Mouse (Mus musculus) neural tube, embryonic 11.5 days (tissue): ENCODE measurements around the gene Ccdc92b. TPM values are rescaled to one million over a fixed set of nuclear protein-coding genes. Genes with fewer than 3 reads are reported as not detected.

Experiments
- ATAC-seq: fragments of 200-750 bp; cut with Nextera tagmentation; 2 replicates; pipeline ENCODE4 v1.8.0; 2017; ENCODE audit warnings: moderate number of reproducible peaks, mild to moderate bottlenecking, moderate TSS enrichment, moderate library complexity; ENCODE audit not compliant: insufficient read depth, low FRiP score, low TSS enrichment
- DNase-seq: peaks from one replicate; pipeline ENCODE4 v3.0.0-alpha.2; 2015; ENCODE audit warnings: low spot score
- H3K27ac ChIP-seq: fragments of 300-500 bp; sonication (generic); 2 replicates; pipeline ENCODE4 v1.5.1; 2014; ENCODE audit warnings: low read depth, mild to moderate bottlenecking, low read length
- H3K27me3 ChIP-seq: fragments of 300-500 bp; sonication (generic); 2 replicates; pipeline ENCODE4 v1.6.1; 2014; ENCODE audit warnings: mild to moderate bottlenecking, low read length, mixed read lengths; ENCODE audit not compliant: control insufficient read depth, insufficient read depth
- H3K36me3 ChIP-seq: fragments of 300-500 bp; sonication (generic); 2 replicates; pipeline ENCODE4 v1.6.1; 2014; ENCODE audit warnings: mild to moderate bottlenecking, low read length, moderate library complexity, mixed read lengths; ENCODE audit not compliant: control insufficient read depth, insufficient read depth
- H3K4me1 ChIP-seq: fragments of 300-500 bp; sonication (generic); 2 replicates; pipeline ENCODE4 v1.6.1; 2014; ENCODE audit warnings: low read length, mixed read lengths; ENCODE audit not compliant: control insufficient read depth, insufficient read depth
- H3K4me2 ChIP-seq: fragments of 300-500 bp; sonication (generic); 2 replicates; pipeline ENCODE4 v1.6.1; 2014; ENCODE audit warnings: low read depth, mild to moderate bottlenecking, moderate library complexity
- H3K4me3 ChIP-seq: fragments of 300-500 bp; sonication (generic); 2 replicates; pipeline ENCODE4 v1.5.1; 2014; ENCODE audit warnings: low read depth, low read length
- H3K9ac ChIP-seq: fragments of 300-500 bp; sonication (generic); 2 replicates; pipeline ENCODE4 v1.6.1; 2014; ENCODE audit warnings: mild to moderate bottlenecking, low read length
- H3K9me3 ChIP-seq: fragments of 300-500 bp; sonication (generic); 2 replicates; pipeline ENCODE4 v1.6.1; 2016; ENCODE audit warnings: low read length; ENCODE audit not compliant: control insufficient read depth
- WGBS: fragments of 180-500 bp; shearing (Covaris S2); extraction: QIAGEN DNeasy Blood & Tissue Kit; methylation state at CpG from one replicate; pipeline ENCODE4 v1.1.7; 2014; 5-methylcytosine and 5-hydroxymethylcytosine counted together
- polyA plus RNA-seq: library from polyadenylated mRNA; unstranded; fragments of >200 nt; fragmentation: Nextera tagmentation; extraction: Ambion mirVana; gene quantifications from 2 replicates; pipeline ENCODE4 v1.2.1, GENCODE M21; 2014

The Ccdc92b gene
- polyA plus RNA-seq, 1 experiment from 2014 or later: 1.9 TPM

DNA sequence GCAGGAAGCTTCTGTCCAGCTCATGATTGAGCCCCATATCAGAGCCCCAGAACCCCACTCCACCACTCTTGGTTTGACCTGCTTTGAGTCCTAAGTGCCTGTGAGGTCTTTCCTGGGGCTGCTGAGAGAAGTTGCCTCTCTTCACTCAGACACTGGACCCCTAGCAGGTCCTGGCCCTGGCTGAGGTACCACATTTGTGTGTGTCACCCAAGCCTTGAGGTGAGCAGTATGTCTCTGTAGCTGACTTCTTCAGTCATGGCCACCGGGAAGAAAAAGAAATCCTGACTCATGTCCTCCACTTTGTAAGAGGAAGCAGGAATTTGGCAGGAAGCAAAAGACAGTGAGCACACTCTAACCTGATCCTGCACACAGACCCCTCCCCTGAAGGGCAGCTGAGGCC lies 20.2 kb downstream of the Ccdc92b start:
- peaks cover 2% of the 10 kb centered on the region for H3K27me3 ChIP-seq
- H3K36me3 ChIP-seq: no peaks in the 10 kb centered on the region
- no peak overlapping the region for H3K4me2 ChIP-seq
- H3K27ac ChIP-seq: no peak overlapping the region
- H3K4me3 ChIP-seq: no peak overlapping the region
- DNase-seq (no peak), ATAC-seq (no peak)
- 74% methylated on average over 1 of the region's 1 CpGs for WGBS
- H3K9me3 ChIP-seq: no peaks in the 10 kb centered on the region
- H3K4me1 ChIP-seq: peaks cover 3% of the 10 kb centered on the region; the same call in 1 of the 2 replicates
- no peak overlapping the region for H3K9ac ChIP-seq

DNA sequence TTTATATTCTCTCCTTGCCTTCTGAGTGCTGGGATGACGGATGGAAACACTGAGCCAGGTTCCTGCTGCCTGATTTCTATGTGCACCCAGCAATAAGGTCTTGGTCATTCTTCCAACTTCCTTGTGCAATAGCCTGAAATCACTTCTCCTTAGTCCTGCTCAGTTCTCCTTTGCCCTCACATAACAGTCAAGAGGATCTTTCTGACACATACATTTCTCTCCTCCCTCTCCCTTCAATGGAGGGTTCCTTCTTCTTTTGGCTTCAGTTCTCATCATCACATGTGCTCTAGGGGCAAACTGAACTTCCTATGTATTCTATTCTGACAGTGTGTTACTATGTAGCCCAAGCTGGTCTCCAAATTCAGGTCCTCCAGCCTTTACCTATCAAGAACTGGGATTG lies 28.6 kb downstream of the Ccdc92b start:
- H3K27ac ChIP-seq: no peak overlapping the region
- ATAC-seq (no peak), DNase-seq (no peak)

DNA sequence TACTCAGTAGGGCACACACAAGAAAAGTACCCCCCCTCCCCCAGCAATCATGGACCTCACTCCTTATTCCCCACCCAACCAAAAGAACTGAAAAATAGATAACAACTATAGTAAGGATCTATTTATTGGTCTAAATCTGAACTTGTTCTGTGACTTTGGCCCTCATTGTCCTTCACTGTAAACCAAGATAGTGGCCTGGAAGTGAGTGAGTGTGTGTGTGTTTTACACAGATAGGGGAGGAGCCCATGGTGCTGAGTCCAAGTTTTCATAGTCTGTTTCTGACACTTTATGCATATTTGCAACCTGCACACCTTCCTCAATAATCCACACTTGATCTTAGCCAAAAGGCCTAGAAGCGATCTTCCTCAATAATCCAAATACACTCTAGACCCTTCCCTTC lies 29.3 kb downstream of the Ccdc92b start:
- Histone ChIP-seq H3K4me1 (peaks cover 15% of the 10 kb centered on the region), H3K4me2 (peak overlapping the region; percentile 97), H3K27ac (peak overlapping the region; percentile 23; the same call in 1 of the 2 replicates), H3K27me3 (no peaks in the 10 kb centered on the region), H3K4me3 (peak overlapping the region; percentile 89), H3K9ac (peak overlapping the region; percentile 84), H3K36me3 (no peaks in the 10 kb centered on the region), H3K9me3 (no peaks in the 10 kb centered on the region)
- DNase-seq (no peak), ATAC-seq (peak; percentile 33; the same call in 1 of the 2 replicates)
- WGBS: 6% methylated on average over 1 of the region's 1 CpGs

More for the DNA sequence above, 28.6 kb downstream of the Ccdc92b start:
- Histone ChIP-seq H3K4me1 (peaks cover 15% of the 10 kb centered on the region), H3K9me3 (no peaks in the 10 kb centered on the region), H3K4me2 (no peak overlapping the region), H3K4me3 (no peak overlapping the region), H3K9ac (no peak overlapping the region), H3K36me3 (no peaks in the 10 kb centered on the region), H3K27me3 (no peaks in the 10 kb centered on the region)
- WGBS: 76% methylated on average over 1 of the region's 1 CpGs

DNA sequence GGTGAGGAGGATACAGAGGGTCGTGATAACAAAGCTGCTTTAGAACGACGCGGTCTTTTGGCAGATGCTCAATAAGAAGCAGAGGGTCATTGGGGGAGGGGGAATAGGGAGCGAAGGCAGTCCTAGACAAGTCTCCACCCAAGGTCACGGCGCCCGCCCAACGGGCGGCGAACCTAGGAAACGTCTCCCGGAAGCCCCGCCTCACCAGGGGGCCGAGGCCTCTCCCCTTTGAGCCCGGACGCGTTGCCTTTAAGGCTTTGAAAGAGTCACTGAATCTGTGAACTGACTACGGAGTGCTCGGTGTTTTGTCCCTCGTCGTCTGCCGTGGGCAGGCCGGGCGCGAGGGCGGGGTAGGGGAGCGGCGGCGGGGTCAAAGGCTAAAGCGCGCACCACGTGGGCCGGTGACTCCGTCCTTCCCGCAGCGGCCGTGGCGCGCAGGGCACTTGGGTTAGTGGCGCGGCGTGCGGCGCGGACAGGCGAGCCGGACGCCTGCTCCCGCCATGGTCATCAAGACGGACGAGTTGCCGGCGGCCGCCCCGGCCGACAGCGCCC lies 29.8 kb downstream of the Ccdc92b start, which contains the start of gene Cluh:
Cluh (plus strand) TSS at position 401 of the 552 bp plus-strand sequence.
- H3K36me3 ChIP-seq: no peaks in the 10 kb centered on the region
- peak within 1 kb of the TSS; percentile 97 for H3K4me2 ChIP-seq
- H3K9me3 ChIP-seq: no peaks in the 10 kb centered on the region
- peak within 1 kb of the TSS; percentile 23; the same call in 1 of the 2 replicates for H3K27ac ChIP-seq
- WGBS: under 1% methylated on average over 55 of the region's 58 CpGs
- peak within 1 kb of the TSS; percentile 84 for H3K9ac ChIP-seq
- H3K4me1 ChIP-seq: peaks cover 15% of the 10 kb centered on the region
- peak within 1 kb of the TSS; percentile 89 for H3K4me3 ChIP-seq
- DNase-seq (peak; percentile 92), ATAC-seq (peak; percentile 89)
- no peaks in the 10 kb centered on the region for H3K27me3 ChIP-seq

DNA sequence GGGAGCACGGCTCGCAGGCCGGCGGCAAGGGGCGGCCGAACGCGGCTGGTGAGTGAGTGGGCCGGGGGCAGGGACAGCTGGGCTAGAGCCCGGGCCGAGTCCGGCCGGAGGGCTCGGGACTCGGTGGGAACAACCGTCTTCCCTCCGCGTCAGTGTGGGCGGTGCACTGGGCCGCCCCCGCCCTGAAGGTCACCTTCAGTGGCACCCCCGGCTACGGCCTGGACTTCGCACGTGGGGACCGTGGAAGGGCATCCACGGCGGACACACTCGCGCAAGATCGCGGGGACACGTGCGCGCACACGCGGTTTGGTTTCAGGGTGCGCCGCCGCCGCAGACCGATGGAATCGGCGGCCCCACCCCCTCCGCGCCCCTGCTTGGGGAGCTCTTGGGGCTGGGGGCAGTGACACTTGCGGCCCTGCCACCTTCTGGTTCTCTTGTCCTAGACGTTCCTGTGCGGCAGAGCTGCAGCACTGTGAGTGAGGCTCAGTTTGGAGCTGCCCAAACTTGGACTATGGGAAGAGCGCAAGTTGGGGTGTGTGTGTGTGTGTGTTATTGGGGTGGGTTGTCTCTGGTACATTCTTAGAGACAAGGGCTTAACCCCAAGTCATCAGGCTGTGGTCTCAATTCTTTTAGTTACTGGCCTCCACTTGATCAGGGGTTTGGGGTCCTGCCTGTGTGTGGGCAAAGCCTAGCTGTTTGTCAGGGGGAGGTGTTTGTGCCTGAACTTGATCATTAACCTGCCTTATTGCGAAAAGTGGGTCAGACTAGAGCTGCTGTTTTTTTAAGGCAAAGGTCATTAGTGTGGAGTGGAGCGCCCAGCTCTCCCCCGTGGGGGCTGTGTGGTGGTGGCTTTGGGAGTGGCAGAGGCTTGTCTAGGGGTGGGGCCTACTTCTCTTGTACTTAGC lies 30.5 kb downstream of the Ccdc92b start:
- peaks cover 15% of the 10 kb centered on the region for H3K4me1 ChIP-seq
- H3K4me3 ChIP-seq: peak overlapping the region; percentile 89
- no peak overlapping the region for H3K27ac ChIP-seq
- DNase-seq (no peak), ATAC-seq (peak; percentile 43)
- H3K4me2 ChIP-seq: peak overlapping the region; percentile 97
- H3K9ac ChIP-seq: peak overlapping the region; percentile 84
- H3K9me3 ChIP-seq: no peaks in the 10 kb centered on the region
- 2% methylated on average over 47 of the region's 53 CpGs for whole genome bisulfite sequencing
- no peaks in the 10 kb centered on the region for H3K27me3 ChIP-seq
- no peaks in the 10 kb centered on the region for H3K36me3 ChIP-seq

DNA sequence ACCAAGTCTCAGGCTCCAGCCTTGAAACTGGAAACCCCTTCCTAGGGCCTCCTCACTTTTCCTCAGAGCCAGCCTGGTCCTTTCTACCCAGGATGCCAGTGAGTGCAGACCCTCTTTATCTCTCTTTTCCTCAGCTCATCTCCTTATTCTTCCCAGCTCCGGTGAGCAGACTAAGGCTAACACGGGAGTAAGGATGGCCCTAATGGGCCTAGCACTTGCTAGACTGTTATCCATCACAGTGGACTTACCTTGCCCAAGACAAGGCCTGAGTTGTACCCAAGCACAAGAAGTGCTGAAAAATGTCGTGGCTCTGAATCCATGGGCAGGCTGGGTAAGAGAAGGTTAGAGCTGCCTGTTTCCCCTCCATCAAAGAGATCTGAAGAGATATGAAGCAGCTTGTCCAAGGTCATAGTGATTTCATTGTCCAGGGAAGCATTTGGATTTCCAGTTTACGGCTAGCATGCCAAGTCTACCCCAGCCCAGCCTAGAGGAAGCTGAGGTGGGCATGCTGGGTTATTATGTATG lies 31.2 kb downstream of the Ccdc92b start:
- H3K27ac ChIP-seq: no peak overlapping the region
- H3K36me3 ChIP-seq: no peaks in the 10 kb centered on the region
- peak overlapping the region; percentile 84; the same call in 1 of the 2 replicates for H3K9ac ChIP-seq
- 74% methylated on average over 4 of the region's 4 CpGs for WGBS
- peaks cover 15% of the 10 kb centered on the region for H3K4me1 ChIP-seq
- DNase-seq: no peak
- H3K4me2 ChIP-seq: peak overlapping the region; percentile 97
- H3K4me3 ChIP-seq: peak overlapping the region; percentile 89; the same call in 1 of the 2 replicates
- no peak for ATAC-seq
- no peaks in the 10 kb centered on the region for H3K9me3 ChIP-seq
- no peaks in the 10 kb centered on the region for H3K27me3 ChIP-seq

DNA sequence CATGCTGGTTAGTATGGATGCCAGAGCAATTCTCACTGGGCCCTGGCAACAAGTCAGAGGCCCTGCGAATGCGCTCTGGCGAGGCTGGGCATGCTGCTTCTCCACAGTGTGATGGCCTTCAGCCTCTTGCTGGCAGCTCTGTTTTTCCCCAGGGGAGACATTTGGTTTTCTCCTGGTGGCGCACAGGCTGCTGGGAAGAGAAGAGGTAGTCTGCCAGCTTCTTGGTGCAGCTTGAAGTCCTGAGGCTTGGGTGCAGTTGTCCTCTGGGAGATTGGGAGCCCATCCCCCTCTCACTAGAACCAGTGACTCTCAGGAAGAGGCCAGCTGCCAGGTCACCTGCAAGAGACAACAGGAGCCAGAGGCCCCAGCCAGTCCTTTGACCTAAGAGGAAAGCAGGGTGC lies 33.4 kb downstream of the Ccdc92b start:
- no peak overlapping the region for H3K27ac ChIP-seq
- no peak overlapping the region for H3K9ac ChIP-seq
- no peak overlapping the region for H3K4me3 ChIP-seq
- DNase-seq: no peak
- H3K4me1 ChIP-seq: peaks cover 15% of the 10 kb centered on the region
- H3K36me3 ChIP-seq: peaks cover 5% of the 10 kb centered on the region
- no peaks in the 10 kb centered on the region for H3K9me3 ChIP-seq
- H3K4me2 ChIP-seq: no peak overlapping the region; the same call in 1 of the 2 replicates
- WGBS: 73% methylated on average over 4 of the region's 4 CpGs
- no peaks in the 10 kb centered on the region for H3K27me3 ChIP-seq
- ATAC-seq: no peak

DNA sequence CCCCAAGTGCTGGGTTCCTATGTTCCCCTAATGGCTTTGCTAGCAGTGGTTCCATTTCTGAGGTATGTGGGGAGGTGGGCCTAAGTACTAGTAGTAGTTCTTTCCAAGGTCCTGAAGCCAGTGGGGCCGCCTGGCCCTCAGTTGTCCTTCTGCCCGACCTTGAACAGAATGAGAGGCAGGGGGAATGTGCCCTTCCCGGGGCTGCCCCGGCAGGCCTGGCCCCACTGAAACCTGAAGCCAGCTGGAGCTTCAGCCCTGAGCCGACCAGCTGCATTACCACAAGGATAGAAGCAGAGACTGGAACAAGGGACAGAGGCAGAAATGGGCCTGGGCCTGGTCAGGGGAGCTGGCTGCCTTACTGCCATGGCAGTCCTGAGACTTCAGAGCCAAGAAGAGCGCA lies 34.0 kb downstream of the Ccdc92b start:
- 61% methylated on average over 6 of the region's 6 CpGs for WGBS
- ATAC-seq (no peak), DNase-seq (no peak)
- no peak overlapping the region for H3K9ac ChIP-seq
- H3K36me3 ChIP-seq: peaks cover 7% of the 10 kb centered on the region
- H3K4me3 ChIP-seq: no peak overlapping the region
- no peak overlapping the region for H3K27ac ChIP-seq
- H3K4me1 ChIP-seq: peaks cover 15% of the 10 kb centered on the region
- no peak overlapping the region for H3K4me2 ChIP-seq
- no peaks in the 10 kb centered on the region for H3K9me3 ChIP-seq
- no peaks in the 10 kb centered on the region for H3K27me3 ChIP-seq
